Mouse (Mus musculus): ENCODE measurements around the gene Sorl1. TPM values are rescaled to one million over a fixed set of nuclear protein-coding genes. Genes with fewer than 3 reads are reported as not detected.
A peak's percentile ranks its signal among the peaks of the same experiment; 100 is the strongest.

The Sorl1 gene
- total RNA-seq, 1 experiment from 2014 or later: 761 TPM

DNA sequence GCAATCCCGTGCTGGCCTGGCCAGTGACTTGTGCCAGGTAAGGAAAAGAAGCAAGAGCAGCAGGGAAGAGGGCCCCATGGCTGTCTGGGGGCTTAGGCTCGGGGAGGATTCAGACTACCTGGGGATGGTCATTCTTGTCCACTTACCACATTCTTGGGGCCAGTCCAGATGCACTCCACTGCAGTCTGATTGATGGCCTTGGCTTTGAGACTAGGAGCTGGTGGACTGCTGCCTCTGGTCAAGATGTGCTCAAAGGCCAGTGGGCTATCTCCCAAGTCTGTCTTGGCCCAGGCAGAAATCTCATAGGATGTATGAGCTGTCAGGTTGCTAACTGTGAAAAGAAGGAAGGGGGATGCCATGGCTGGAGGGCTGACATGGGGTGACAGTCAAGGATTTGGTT, 141.3 kb downstream of the Sorl1 start:
- no peak; the same call in 1 of the 2 replicates for ATAC-seq (ENCODE audit: extremely low read depth, insufficient number of reproducible peaks, low FRiP score, poor library complexity, severe bottlenecking)

DNA sequence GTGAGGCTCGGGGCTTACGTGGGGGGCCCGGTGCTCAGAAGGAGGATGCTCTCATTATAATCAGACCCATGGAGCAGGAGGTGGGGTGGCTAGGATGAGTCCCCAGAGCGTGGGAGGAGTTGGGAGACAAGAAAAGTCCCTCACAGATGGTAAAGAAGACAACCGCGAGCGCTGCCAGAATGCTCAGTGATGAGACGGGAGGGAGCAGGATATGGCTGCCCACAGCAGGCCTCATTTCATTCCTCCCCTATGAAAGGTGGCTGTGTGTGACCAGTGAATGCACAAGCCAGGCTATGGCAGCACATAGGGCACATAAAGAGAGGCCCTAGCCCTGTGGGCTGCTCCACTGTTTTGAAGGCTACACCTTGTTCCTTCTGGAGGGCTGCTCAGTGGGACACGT, 142.1 kb downstream of the Sorl1 start:
- ATAC-seq (ENCODE audit: extremely low read depth, insufficient number of reproducible peaks, low FRiP score, poor library complexity, severe bottlenecking): no peak

DNA sequence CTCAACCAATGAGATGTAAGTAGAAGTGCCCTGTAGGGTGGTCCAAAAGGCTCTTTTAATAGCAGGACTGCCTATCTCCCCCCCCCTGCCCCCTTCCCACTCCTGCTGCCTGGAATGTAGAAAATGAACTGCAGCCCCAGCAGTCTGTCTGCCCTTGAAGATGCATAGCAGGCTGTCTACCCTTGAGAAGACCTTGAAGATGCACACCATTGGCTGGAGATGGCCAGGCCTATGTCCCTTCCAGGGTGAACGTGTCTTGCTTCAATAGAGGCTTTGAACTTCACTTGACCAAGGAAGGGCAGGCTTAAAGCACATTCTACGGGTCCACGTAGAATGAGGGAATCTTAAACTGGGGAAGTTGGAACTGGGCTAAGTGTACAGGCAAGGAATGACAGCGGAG, 142.8 kb downstream of the Sorl1 start:
- no peak for ATAC-seq (ENCODE audit: extremely low read depth, insufficient number of reproducible peaks, low FRiP score, poor library complexity, severe bottlenecking)

DNA sequence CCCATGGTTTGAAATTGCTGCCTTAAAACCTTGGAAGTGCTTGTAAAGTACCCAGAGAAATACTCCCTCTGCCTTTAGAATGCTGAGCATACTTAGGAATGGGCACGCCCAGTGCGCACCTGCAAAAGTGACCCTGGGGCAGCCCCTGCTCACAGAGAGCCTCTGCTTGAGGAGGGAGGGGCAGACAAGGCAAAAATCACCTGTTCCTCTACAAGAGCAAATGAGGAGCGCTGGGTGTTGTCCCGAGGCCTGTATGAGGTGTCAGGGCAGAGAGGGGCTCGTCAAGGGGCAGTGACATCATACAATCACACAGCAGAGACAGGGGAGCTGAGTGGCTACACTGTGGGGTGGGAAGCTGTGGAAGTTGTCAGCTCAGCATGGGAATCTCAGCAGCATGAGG, 143.3 kb downstream of the Sorl1 start:
- ATAC-seq (ENCODE audit: extremely low read depth, insufficient number of reproducible peaks, low FRiP score, poor library complexity, severe bottlenecking): no peak

DNA sequence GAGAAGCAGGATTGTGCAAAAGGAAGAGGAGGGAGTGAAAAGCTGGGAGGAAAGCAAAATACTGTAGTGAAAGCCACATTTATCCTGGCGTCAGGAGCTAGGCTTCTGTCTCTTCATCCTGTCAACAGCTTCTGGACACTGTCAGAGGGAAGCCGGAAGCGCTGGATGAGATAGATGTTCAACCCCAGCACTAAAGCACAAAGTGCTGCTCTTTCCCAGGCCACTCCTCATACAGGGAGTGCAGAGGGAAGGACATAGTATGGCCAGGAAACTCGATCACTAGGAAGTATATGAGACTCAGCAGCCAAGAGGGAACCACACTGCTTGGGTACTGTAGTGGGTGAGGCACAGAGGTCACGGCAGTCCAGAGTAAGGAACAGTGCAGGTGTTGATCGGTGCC, 145.7 kb downstream of the Sorl1 start:
- no peak for ATAC-seq (ENCODE audit: extremely low read depth, insufficient number of reproducible peaks, low FRiP score, poor library complexity, severe bottlenecking)

DNA sequence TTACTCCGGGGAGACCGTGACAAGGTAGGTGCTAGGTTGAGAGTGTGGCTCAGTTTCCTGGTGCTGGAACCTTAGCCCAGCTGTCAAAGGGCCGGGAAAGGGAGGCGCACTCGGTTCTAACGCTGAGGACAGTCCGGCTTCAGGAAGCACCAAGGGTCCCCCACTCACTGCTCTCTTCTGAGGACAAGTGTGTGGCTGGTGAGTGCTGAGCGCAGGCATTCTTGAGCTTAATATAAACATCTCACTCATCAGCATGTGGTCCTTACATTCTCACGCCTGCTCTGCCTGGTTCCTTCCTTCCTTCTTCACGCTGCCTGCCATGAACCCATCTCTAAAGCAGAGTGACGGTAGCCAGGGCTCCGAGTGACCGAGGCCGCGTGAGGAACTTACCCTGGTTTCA, 148.1 kb downstream of the Sorl1 start:
- ATAC-seq (ENCODE audit: extremely low read depth, insufficient number of reproducible peaks, low FRiP score, poor library complexity, severe bottlenecking): no peak

DNA sequence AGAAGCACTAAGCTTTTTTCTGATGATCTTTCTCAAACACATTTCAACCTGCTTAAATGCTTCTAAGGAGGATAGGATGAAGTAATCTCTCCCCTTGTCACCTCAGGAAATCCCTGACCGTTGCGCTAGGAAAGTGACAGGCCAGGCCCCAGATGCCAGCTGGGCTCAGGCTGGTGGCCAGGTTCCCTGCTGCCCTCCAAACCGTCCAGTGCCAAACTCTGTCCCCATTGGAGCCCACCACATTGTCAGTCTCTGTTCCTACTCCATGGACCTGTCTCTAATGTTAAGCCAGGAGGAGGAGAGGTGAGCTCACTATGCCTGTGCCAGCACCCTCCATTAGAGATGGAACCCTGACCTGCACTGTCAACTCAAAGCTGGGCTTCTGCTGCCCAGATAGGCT, 149.4 kb downstream of the Sorl1 start:
- ATAC-seq (ENCODE audit: extremely low read depth, insufficient number of reproducible peaks, low FRiP score, poor library complexity, severe bottlenecking): no peak

DNA sequence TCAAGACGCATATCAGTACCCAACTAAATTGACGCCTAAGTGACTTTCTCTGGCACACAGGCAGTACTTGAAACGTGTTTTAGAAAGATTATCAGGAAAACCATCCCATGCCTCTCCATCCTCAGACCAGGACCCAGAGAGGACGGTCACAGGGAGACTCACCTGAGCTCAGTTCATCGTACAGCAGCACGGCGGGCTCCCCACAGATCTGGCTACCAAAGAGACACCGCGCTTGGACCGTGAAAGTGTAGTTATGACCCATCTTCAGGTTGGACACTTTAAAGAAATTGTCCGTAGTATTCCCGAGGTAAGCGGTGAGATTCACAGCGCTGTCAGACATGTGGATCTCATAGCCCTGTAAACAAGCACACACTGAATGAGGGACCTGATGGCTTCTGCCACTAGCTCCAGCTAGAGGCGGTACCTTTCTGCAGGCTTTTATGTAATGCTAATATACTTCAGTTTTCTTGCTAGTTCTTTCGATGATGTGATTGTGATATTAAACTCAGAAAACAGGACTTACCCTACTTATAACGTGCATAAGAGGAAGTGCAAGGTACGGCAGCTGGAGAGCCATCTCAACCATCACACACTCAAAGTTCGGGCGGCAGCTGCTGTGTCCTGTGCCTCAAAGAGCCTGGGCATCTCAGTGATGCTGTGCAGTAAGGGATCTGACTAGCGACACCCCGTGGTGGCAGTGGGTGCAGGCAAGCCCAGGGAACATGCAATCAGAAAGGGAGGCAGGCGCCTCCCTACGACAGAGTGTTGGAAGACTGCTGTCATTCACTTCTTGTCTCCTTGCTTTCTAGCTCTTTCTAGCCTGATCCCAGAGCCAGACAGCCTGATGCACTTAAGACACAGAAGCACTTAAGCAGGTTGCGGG, 150.1 kb downstream of the Sorl1 start:
- no peak for ATAC-seq (ENCODE audit: extremely low read depth, insufficient number of reproducible peaks, low FRiP score, poor library complexity, severe bottlenecking)

DNA sequence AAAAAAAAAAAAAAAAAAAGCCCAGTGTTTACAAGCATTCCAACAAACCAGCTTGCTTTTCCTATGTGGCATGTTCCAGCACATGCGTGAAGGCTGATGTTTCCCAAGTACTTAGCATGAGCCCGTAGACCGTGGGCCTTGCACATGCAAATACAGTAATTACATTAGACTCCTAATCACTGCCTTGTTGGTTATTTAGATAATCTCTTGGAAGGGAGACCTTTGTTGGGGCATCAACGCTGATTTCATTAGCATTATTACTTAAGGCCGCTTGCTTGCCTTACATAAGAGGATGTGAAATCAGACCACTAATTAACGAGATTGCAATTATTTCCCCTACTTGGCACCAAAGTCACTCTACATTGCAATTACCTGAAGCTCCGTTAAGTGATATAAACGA, 154.1 kb downstream of the Sorl1 start:
- ATAC-seq (ENCODE audit: extremely low read depth, insufficient number of reproducible peaks, low FRiP score, poor library complexity, severe bottlenecking): no peak

DNA sequence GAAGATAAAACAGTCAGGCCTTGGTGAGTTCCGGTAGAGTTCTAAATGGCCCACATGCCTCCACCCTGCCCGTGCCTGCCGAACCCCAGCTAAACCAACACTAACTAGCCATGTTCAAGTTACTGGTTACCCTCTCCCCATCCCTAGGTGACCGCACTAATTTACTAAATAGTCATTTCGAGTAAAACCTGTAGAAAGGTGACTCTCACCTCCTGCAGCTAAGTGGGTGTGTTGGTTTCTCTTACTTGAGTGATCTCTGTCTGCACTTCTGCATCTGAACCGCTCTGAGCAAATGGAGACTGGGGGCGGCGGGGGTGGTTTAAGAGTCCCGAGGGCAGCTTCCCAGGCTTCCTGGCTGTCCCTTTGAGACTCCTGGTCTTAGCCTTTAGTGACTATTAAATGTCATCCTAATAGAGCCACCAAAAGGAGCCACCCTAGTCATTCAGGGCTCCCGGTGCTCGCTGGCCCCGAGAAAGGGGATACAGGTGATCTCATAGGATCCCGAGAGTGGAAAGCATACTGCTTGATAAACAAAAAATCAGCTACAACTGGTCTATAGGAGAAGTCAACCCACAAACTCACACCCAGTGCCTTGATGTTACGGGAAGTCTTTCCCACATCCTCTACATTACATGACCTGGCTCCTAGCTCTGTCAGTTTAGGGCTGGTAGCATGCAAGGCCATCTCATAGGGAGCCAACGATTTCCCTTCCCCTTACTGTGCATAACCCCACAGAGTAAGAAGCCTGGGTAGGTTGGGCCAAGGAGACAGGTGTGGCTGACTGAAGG, 155.2 kb downstream of the Sorl1 start:
- ATAC-seq (ENCODE audit: extremely low read depth, insufficient number of reproducible peaks, low FRiP score, poor library complexity, severe bottlenecking): no peak

DNA sequence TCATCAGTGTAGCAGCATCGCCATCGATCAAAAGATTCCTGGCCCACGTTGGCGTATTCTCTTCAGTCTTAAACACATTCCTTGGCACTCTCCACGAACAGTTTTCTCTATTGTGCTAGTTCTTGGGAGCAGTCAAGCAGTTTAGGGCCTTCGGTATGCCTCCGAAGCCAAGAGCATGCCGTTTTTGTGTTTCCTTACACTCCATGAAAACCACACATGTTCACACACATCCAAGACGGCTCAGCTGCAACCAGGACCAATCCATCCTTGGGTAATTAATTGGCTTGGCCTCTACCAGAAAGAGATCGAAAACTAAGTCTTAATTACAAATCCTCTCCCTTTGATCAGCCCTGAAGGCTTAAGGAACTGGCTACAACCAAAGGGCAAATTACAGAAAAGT, 162.8 kb downstream of the Sorl1 start:
- ATAC-seq (ENCODE audit: extremely low read depth, insufficient number of reproducible peaks, low FRiP score, poor library complexity, severe bottlenecking): no peak

DNA sequence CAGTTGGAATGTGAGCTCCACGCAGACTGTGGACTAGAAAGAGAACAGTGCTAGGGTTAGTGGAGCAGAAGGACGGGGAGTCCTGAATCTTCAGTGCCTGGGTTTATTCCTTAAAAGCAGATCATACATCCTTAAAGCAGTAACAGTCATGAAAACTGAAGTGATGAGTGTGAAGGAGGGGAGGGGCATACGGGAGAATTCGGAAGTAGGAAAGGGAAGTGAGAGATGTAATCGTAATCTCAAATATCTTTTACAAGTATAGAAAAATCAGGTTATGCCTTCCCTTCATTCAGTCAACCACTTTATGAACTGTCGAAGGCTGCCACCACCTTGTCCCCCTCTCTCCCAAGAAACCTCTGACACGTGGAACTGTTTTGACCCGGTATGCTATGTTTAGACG, 165.8 kb downstream of the Sorl1 start:
- ATAC-seq (ENCODE audit: extremely low read depth, insufficient number of reproducible peaks, low FRiP score, poor library complexity, severe bottlenecking): no peak

DNA sequence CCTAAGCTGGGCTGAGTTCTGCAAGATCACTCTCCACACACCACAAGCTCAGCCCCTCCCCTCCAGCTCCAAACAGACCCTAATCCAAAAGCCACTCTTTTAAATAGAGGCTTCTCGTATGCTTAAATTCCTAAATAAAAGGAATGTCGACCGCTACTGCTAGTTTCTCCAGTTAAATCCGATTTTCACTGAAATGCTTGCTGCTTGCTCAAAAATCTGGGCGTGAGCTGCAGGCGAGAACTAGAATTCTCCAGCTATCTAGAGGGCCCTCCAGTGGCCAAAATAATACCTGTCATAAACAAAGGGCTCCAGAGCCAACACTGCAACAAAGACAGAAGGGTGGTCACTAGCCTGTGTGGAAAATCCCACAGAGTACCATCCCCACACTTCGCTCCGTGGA, 170.6 kb downstream of the Sorl1 start:
- ATAC-seq (ENCODE audit: extremely low read depth, insufficient number of reproducible peaks, low FRiP score, poor library complexity, severe bottlenecking): no peak

DNA sequence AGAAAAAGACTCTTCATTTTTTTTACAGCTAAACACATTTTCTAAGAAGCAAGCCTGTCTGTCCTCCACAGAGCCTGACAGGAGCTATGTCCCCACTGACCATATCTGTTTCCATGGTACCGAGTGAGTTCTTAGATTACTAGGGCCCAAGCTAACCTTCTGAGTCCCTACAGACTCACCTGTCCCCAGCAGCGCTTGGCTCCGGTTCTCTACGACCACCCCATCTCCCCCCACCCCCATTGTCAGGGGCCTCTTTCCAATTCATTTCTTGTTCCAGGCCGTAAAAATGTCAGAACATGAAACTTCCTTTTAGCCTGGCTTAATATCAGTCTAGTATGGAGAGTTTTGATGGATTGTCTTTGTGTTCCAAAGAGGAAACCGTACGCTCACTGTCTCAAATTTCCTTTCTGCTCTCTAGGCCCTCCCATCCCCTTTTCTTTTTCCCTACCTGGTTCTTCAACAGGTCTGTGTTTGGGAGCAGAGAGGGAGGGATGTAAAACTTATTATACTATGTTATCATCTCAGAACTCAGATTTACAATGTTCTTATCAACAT, 171.4 kb downstream of the Sorl1 start:
- no peak for ATAC-seq (ENCODE audit: extremely low read depth, insufficient number of reproducible peaks, low FRiP score, poor library complexity, severe bottlenecking)

DNA sequence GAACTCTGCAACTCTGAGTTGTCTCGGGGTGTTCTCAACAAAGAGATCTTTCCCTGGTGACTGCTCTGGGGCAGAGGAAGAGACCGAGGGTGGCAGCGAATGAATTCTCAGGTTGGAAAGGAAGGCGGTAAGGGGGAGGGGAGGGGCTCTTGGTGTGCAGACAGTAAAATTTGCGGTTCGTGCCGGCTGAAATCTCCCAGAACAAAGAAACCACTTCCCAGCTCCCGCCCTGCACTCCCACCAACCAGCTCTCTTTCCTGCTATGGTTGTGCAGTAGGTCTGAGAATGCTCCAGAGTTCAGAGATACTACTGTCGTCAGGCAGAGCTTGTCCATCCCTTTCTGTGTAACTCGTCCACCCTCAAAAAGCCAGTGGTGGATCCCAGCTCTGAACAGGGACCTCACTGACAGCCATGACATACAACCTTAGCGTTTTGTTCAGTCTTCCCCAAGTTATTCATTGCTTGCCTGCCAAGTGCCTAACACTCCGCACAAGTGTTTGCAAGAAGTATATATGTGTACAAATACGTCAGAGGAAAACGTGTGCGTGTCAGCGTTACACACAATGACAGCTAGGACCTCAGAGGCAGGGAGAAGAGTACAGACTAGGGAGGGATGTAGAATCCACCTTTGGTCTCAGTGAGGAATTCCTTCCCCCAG, 172.5 kb downstream of the Sorl1 start:
- ATAC-seq (ENCODE audit: extremely low read depth, insufficient number of reproducible peaks, low FRiP score, poor library complexity, severe bottlenecking): no peak

DNA sequence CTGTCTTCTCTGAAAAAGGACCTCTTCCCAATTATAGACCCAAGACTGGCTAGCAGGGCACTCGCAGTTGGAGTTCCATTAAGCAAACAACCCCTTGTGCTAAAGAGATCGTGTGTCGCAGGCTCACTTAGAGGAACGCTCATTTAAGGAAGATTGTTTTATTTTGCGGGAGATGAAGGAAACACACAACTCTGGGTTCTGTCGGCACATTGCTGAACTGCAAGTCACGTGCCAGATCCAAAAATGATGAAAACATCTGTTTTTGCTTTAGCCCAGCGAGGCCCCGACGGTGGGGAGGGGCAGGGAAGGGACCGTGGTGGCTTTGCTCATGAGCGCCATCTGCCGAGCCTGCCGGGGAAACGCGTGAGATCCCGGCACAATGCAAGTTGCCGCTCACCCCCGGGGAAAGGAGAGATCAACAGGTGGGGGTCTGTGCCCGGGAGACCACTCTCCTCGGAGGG, 173.1 kb downstream of the Sorl1 start:
- ATAC-seq (ENCODE audit: extremely low read depth, insufficient number of reproducible peaks, low FRiP score, poor library complexity, severe bottlenecking): peak; percentile 81

DNA sequence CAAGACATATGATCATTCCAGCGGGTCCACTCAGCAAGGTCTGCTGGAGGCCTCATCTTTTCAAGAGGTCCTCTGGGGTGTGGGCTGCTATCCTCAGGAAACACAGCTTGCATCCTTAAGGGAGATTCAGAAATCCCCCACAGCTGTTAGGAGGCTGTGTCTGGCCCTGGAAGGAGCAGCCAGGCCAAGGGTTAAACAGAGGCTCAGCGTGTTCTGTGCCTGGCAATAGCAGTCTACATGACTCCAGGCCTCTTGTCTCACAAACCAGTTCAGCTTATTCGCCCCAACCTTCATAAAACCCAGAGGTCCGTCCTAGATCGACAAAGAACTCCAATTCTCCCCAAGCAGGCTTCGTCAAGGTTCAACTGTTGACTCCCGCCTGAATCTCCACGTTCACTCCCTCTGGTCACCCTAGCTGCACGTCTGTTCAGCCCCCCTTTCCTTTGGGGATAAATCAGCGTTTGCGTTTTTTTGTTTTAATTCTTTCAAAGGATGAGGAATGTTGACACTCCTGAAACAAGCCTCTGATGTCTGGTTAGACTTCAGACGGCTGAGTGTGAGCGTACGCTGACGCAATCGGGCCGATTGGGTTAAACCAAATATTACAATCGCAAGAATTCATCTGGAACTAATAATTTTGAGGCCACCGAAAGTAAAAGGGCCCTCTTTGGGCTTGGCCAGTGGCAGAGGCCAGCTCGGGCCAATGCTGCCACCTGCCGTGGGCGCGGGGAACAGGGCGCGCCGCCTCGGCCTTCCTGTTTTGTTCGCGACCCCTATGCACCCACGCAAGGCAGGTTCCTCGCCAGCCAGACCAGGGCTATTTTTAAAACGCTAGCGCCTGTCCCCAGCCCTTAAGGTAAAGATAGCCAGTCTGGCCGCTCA, 173.7 kb downstream of the Sorl1 start:
- peak; percentile 48 for ATAC-seq (ENCODE audit: extremely low read depth, insufficient number of reproducible peaks, low FRiP score, poor library complexity, severe bottlenecking)

DNA sequence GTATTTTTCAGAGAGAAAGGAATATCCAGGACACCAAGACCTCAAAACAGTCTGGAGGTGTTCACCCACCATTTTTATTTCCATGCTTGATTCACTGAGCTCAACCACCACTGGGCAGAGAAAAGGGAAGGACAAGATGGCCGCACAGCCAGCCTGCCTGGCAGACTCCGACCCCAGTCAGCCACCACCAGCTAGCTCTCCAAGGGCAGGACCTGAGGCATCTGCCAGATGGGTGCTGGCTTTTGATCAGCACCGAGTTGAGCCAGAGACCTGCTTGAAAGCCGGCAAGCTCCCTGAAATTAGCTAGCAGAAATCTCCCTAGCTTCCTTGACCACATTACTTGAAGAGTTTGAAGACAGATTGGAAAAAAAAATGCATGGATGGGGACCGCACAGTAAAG, 174.6 kb downstream of the Sorl1 start:
- ATAC-seq (ENCODE audit: extremely low read depth, insufficient number of reproducible peaks, low FRiP score, poor library complexity, severe bottlenecking): no peak

Data from neutrophil, adult 5-6 weeks (primary cell).